Mouse (Mus musculus) bone marrow, adult 2 months (tissue): Measurements from ENCODE around the gene Mrln.

Experiments
- CTCF ChIP-seq: fragments of 200-500 bp; IDR thresholded peaks from 2 replicates; pipeline ENCODE4 v1.5.1; 2011; ENCODE audit warnings: low read length, control low read depth; ENCODE audit not compliant: control insufficient read depth, insufficient read depth
- POLR2A ChIP-seq: fragments of 200-500 bp; IDR thresholded peaks from 2 replicates; pipeline ENCODE4 v1.6.1; 2011; ENCODE audit warnings: low read depth, mild to moderate bottlenecking, control low read depth, low read length, borderline replicate concordance; ENCODE audit not compliant: control insufficient read depth

GRCm38 (mm10) chr10:70168396-70168795 lies 36.1 kb upstream of the Mrln start:
- TF ChIP-seq POLR2A: no peak
- TF ChIP-seq CTCF: no peak
